Mouse (Mus musculus) kidney, postnatal 0 days (tissue): Measurements from ENCODE around the gene Rps28. TPM values are rescaled to one million over a fixed set of nuclear protein-coding genes. Genes with fewer than 3 reads are reported as not detected.
A peak's percentile ranks its signal among the peaks of the same experiment; 100 is the strongest.
"Not testable (repeated sequence)": the region's sequence is repeated elsewhere in the genome, so short reads cannot be mapped to it uniquely, and the experiment has no call there.

Source experiments
- ATAC-seq: fragments of 200-750 bp; cut with Nextera tagmentation; replicated peaks from 2 replicates; pipeline ENCODE4 v1.8.0; 2017; ENCODE audit warnings: low read depth, moderate number of reproducible peaks, moderate TSS enrichment, moderate library complexity; ENCODE audit not compliant: low FRiP score
- DNase-seq: peaks from one replicate; pipeline ENCODE4 v3.0.0-alpha.2; 2016; ENCODE audit warnings: low spot score
- H3K27ac ChIP-seq: fragments of 300-500 bp; sonication (generic); 2 replicates; pipeline ENCODE4 v1.5.1; 2014; ENCODE audit warnings: mild to moderate bottlenecking
- H3K27me3 ChIP-seq: fragments of 300-500 bp; sonication (generic); 2 replicates; pipeline ENCODE4 v1.6.1; 2014; ENCODE audit warnings: low read length, mixed read lengths; ENCODE audit not compliant: insufficient read depth
- H3K36me3 ChIP-seq: fragments of 300-500 bp; sonication (generic); 2 replicates; pipeline ENCODE4 v1.6.1; 2014; ENCODE audit warnings: low read length, mixed read lengths; ENCODE audit not compliant: insufficient read depth
- H3K4me1 ChIP-seq: fragments of 300-500 bp; sonication (generic); replicated peaks from 2 replicates; pipeline ENCODE4 v1.6.1; 2014; ENCODE audit warnings: antibody characterized with exemption, low read length, mixed read lengths; ENCODE audit not compliant: insufficient read depth
- H3K4me2 ChIP-seq: fragments of 300-500 bp; sonication (generic); 2 replicates; pipeline ENCODE4 v1.6.1; 2014; ENCODE audit warnings: mild to moderate bottlenecking, low read length, moderate library complexity, mixed read lengths
- H3K4me3 ChIP-seq: fragments of 300-500 bp; sonication (generic); replicated peaks from 2 replicates; pipeline ENCODE4 v1.5.1; 2014; ENCODE audit warnings: low read depth, low read length
- H3K9ac ChIP-seq: fragments of 300-500 bp; sonication (generic); 2 replicates; pipeline ENCODE4 v1.6.1; 2014; ENCODE audit warnings: low read depth, low read length
- H3K9me3 ChIP-seq: fragments of 300-500 bp; sonication (generic); replicated peaks from 2 replicates; pipeline ENCODE4 v1.6.1; 2016; ENCODE audit warnings: low read length, inconsistent platforms, mixed read lengths
- CTCF ChIP-seq: IDR thresholded peaks from 2 replicates; pipeline ENCODE4 v1.5.1; 2016; ENCODE audit warnings: antibody characterized with exemption, low read depth, mild to moderate bottlenecking, moderate library complexity
- WGBS: fragments of 180-500 bp; shearing (Covaris S2); extraction: QIAGEN DNeasy Blood & Tissue Kit; methylation state at CpG from one replicate; pipeline ENCODE4 v1.1.7; 2014; 5-methylcytosine and 5-hydroxymethylcytosine counted together
- polyA plus RNA-seq: library from polyadenylated mRNA; unstranded; fragments of >200 nt; fragmentation: Nextera tagmentation; extraction: Ambion mirVana; gene quantifications from 2 replicates; pipeline ENCODE4 v1.2.1, GENCODE M21; 2015

Rps28 gene
- polyA plus RNA-seq, result 1,262 and 1,465 TPM in 2 replicates

- Histone ChIP-seq H3K36me3 (peaks cover 23% of the 10 kb centered on the region), H3K4me1 (peaks cover 22% of the 10 kb centered on the region), H3K27ac (peak within 1 kb of the TSS; percentile 85), H3K9me3 (no peaks in the 10 kb centered on the region), H3K4me2 (peak within 1 kb of the TSS; percentile 89), H3K9ac (peak within 1 kb of the TSS; percentile 74), H3K4me3 (peak within 1 kb of the TSS; percentile 59), H3K27me3 (no peaks in the 10 kb centered on the region)
- ATAC-seq (peak; percentile 93), DNase-seq (peak; percentile 97)
- no peak for TF ChIP-seq CTCF
- WGBS, result under 1% methylated on average over 51 of the region's 51 CpGs
Observed at GRCm38 (mm10) chr17:33824084-33824996, at the start of gene Rps28, which contains the start of gene Ndufa7. TSS of gene Rps28 (minus strand) at chr17:33824562. TSS of gene Ndufa7 (plus strand) at chr17:33824572.

- not testable (repeated sequence) for H3K4me1 ChIP-seq, H3K4me3 ChIP-seq, H3K4me2 ChIP-seq, H3K9ac ChIP-seq, ATAC-seq, H3K36me3 ChIP-seq, H3K9me3 ChIP-seq, H3K27me3 ChIP-seq, H3K27ac ChIP-seq, DNase-seq
- WGBS, result 79% methylated on average over 4 of the region's 12 CpGs
Observed at GRCm38 (mm10) chr17:33873537-33873936, 49.2 kb upstream of the Rps28 start, which contains the start of gene Gm7029. TSS of gene Gm7029 (plus strand) at chr17:33873837.

GRCm38 (mm10) chr17:33865330-33866030 lies 41.1 kb upstream of the Rps28 start:
- Histone ChIP-seq H3K4me1 (no peaks in the 10 kb centered on the region), H3K9ac (no peak overlapping the region), H3K9me3 (no peaks in the 10 kb centered on the region), H3K27ac (no peak overlapping the region), H3K4me3 (no peak overlapping the region), H3K4me2 (no peak overlapping the region), H3K27me3 (no peaks in the 10 kb centered on the region), H3K36me3 (no peaks in the 10 kb centered on the region)
- DNase-seq (peak; percentile 55), ATAC-seq (no peak)
- peak; percentile 66 for TF ChIP-seq CTCF
- WGBS, result 42% methylated on average over 9 of the region's 9 CpGs

- no peak overlapping the region for H3K4me2 ChIP-seq
- ATAC-seq (no peak), DNase-seq (no peak)
- 82% methylated on average over 4 of the region's 4 CpGs for WGBS
- no peaks in the 10 kb centered on the region for H3K9me3 ChIP-seq
- no peaks in the 10 kb centered on the region for H3K4me1 ChIP-seq
- no peak overlapping the region for H3K9ac ChIP-seq
- H3K27ac ChIP-seq, result no peak overlapping the region
- H3K36me3 ChIP-seq, result no peaks in the 10 kb centered on the region
- H3K27me3 ChIP-seq, result no peaks in the 10 kb centered on the region
- no peak for TF ChIP-seq CTCF
- no peak overlapping the region for H3K4me3 ChIP-seq
Observed at GRCm38 (mm10) chr17:33857816-33858215, 33.5 kb upstream of the Rps28 start.

- no peaks in the 10 kb centered on the region for H3K27me3 ChIP-seq
- H3K4me3 ChIP-seq, result no peak overlapping the region
- no peak overlapping the region for H3K9ac ChIP-seq
- H3K4me1 ChIP-seq, result no peaks in the 10 kb centered on the region
- WGBS, result 57% methylated on average over 1 of the region's 1 CpGs
- ATAC-seq (no peak), DNase-seq (no peak)
- no peak for TF ChIP-seq CTCF
- H3K27ac ChIP-seq, result no peak overlapping the region
- no peaks in the 10 kb centered on the region for H3K9me3 ChIP-seq
- H3K4me2 ChIP-seq, result no peak overlapping the region
- H3K36me3 ChIP-seq, result peaks cover 6% of the 10 kb centered on the region
Observed at GRCm38 (mm10) chr17:33851331-33851730, 27.0 kb upstream of the Rps28 start.

GRCm38 (mm10) chr17:33848139-33848538 lies 23.8 kb upstream of the Rps28 start:
- DNase-seq, result no peak
- H3K36me3 ChIP-seq, result peaks cover 6% of the 10 kb centered on the region
- H3K27me3 ChIP-seq, result no peaks in the 10 kb centered on the region
- no peak for ATAC-seq
- WGBS, result 73% methylated on average over 8 of the region's 8 CpGs
- no peak overlapping the region for H3K4me3 ChIP-seq
- H3K4me1 ChIP-seq, result no peaks in the 10 kb centered on the region; the same call in 1 of the 2 replicates
- H3K27ac ChIP-seq, result no peak overlapping the region
- TF ChIP-seq CTCF, result no peak
- no peaks in the 10 kb centered on the region for H3K9me3 ChIP-seq
- no peak overlapping the region for H3K4me2 ChIP-seq
- H3K9ac ChIP-seq, result no peak overlapping the region
